Mouse (Mus musculus): ENCODE results near the gene Epb41l4b. TPM values are rescaled to one million over a fixed set of nuclear protein-coding genes. Genes with fewer than 3 reads are reported as not detected.

Gene Epb41l4b
- polyA plus RNA-seq (2017; shearing (Covaris generic)), result not detected

GRCm38 (mm10) chr4:57143026-57143937 is at the start of gene Epb41l4b:
Epb41l4b (minus strand) TSS chr4:57143437.

GRCm38 (mm10) chr4:56990215-56990584 is 153.0 kb downstream of the Epb41l4b start, which contains the start of gene Frrs1l:
Frrs1l (minus strand) TSS chr4:56990391.

GRCm38 (mm10) chr4:56946641-56947640 is 196.3 kb downstream of the Epb41l4b start, which contains the start of gene Tmem245:
Tmem245 (minus strand) TSS chr4:56947437.

Other genes with a start within 250 kb of the Epb41l4b start
- 2.7 TPM for gene Tmem245, start 196.0 kb downstream of the Epb41l4b start, polyA plus RNA-seq (2017; shearing (Covaris generic))
- gene Frrs1l, start 153.0 kb downstream of the Epb41l4b start, polyA plus RNA-seq (2017; shearing (Covaris generic)), result not detected
- 2.2 TPM for gene Ptpn3, start 158.4 kb upstream of the Epb41l4b start, polyA plus RNA-seq (2017; shearing (Covaris generic))